Mouse (Mus musculus): ENCODE data around the gene Fads1.

Gene Fads1

DNA sequence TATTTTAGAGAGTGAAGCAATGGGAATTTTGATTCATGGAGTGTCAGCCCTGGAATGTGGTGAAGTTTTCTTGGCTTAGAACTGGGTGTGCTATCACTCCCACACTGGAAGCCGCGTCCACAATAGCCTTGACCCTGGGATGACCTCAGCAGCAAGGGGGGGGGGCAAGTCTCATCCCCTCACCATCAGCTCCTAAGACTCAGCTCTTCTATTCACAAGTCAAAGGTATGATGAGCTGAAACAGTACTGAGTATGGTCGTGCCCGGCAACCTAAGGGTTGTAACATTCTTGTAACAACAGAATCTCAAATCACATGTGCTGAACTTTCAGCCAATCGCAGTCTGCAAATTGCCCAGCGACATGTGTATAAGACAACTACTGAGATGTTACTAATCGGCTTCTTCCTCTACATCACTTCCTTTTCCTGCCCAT, 5.7 kb upstream of the Fads1 start:
- no peak for DNase-seq (ENCODE audit: low read depth, low spot score)

DNA sequence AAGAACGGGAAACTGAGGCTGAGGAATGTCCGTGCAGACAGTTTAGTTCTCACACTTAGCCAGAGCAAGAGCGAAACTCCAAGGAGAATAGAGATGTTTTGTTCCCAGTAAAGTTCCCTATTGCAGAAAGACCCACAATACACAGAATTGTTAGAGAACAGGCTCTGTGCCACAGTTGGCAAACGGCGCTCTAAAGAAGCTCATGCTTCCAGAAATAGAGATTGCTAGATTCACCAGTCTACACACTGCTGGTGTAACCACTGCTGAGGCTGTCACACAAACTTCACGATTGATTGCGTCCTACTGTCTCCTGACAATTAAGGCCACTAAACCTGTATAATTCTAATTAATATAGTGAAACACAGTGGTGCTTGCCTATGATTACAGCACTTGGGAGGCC, 1.5 kb upstream of the Fads1 start:
- DNase-seq (ENCODE audit: low read depth, low spot score) = no peak

DNA sequence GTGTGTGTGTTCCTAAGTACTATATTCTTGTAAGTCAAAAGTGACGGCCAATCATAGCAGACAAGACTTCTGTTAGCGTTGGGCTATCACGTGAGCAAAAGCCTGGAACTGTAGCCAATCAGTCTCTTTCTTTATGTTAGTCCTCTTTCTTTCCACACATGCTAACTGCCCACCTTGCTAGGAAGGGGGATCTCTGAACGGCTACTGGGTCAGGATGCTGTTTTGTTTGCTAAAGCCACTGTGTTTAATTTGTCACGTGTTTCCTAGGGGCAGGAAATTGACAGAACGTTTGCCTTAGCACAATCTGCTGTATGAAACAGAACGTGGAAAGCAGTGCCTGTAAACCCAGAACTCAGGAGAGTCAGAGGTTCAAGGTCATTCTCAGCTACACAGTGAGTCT, 546 bp upstream of the Fads1 start:
- DNase-seq (ENCODE audit: low read depth, low spot score) = no peak

DNA sequence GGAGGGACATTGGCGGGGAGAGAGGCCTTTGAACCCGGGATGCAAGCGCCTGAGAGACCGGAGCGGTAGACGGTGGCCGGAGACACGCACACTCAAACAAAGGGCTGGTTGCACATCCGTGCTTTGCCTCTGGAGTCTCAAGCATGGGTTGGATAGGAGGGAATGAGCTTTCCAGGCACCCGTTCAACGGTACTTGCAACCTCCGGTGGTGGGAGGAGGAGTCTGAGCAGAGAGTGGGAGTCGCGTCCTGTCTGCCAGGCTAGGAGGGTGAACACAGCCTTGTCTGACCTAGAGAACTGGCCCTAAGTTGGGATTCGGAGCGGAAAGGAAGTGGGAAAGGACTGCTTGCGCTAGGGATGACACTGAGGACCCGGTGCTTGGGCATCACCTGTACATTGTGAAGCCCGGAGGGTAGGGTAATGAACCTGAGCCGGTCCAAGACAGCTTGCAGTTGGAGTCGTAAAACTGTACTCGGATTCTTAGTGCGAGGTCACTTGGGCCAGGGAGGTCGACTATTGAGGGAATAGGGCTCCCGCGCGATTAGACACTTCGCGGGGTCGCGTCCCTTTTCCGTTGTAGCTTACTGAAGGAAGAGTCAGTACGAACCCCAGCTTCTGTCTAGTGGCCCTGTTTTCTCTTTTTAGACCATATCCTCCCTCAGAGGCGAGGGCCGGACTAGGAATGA, 753 bp downstream of the Fads1 start:
- no peak for DNase-seq (ENCODE audit: low read depth, low spot score)

DNA sequence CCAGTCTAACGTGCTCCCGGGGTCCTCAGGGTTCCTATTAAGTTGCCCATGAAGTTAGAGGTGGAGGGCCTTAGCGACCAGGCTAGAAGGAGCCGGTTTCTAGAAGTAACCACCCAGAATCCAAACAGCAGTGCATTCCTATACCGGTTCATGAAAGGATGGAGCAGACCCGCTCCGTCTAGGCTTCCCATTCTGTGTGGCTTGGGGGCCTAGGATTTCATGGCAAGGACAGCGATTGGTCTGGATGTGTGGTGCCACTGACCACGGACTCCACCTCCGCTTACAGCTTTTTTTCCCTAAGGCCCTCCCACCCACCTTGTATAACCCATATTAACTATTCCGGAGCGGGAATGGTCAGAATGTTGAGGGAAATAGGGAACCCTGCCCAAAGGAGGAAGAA, 1.4 kb downstream of the Fads1 start:
- no peak for DNase-seq (ENCODE audit: low read depth, low spot score)

DNA sequence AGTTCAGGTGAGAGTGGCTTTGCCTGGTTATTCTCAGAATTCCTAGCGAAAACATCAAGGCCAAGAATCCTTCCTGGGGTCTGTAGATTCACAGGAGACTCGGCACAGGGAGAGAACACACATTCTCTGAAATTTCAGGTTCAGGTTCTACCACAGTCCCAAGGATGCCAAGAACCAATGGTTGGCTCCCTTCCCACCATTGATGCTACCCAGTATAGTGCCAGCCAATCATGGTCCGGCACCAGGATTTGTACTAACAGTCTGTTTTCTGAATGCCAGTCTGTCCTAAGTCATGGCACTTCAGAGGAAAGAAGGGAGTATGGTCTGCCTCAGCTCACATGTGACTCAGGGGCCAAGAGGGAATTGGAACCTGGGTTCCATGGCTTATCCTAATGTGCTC, 3.2 kb downstream of the Fads1 start:
- no peak for DNase-seq (ENCODE audit: low read depth, low spot score)

DNA sequence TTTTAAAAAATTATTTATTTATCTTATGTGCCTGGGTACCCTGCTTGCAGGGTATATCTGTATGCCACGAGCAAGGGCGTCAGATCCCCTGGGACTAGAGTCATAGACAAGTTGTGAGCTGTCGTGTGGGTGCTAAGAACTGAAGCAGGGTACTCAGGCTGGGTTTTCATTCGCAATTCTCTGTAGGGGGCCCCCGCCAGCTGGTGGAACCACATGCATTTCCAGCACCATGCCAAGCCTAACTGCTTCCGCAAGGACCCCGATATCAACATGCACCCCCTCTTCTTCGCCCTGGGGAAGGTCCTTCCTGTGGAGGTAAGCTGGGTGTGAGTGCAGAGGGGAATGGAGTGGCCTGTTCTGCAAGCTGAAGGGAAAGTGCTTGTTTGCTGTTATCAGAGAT, 3.9 kb downstream of the Fads1 start:
- DNase-seq (ENCODE audit: low read depth, low spot score) = no peak

DNA sequence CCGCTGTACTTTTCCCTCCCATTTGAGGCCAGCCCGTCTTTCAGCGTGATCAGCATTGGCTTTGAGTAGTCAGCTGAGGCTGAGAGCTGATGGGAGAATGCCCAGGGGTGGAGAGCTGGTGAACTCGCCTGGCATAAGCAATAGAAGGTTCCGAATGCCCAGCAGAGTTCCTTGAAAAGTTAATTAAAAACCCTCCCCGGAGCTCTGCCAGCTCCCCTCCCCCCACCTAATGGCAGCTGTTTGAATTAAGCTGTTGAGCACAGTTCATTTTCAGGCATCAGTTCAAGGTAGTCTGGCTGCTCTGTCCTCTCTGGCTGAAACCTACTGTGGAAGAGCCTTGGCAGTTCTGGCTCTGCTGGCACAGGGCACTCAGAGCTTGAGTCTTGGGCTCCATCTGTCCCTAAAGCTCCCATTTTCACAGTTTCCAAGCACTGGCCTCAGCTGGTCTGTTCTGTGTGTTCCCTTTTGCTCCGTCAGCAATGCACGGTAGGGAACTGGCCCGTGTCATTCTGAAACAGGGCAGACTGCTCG, 5.7 kb downstream of the Fads1 start:
- no peak for DNase-seq (ENCODE audit: low read depth, low spot score)

DNA sequence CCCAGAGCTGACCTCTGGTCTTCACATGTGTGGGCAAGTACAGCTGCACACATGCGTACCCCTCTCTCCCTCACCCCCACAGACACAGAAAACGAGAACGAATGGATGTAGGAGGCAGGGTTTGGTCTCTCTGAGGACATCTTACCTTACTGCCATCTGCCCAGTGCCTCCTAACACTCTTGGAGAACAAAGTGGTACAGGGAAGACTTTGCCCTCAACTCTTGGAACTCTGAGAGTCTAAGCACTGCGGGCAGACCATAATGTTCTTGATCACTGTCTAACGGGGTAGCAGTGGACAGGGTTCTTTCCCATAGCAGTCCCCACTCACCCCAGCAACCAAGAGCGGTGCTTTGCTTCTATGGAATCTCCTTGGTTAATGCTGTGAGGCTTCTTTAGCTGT, 6.3 kb downstream of the Fads1 start:
- DNase-seq (ENCODE audit: low read depth, low spot score) = no peak

DNA sequence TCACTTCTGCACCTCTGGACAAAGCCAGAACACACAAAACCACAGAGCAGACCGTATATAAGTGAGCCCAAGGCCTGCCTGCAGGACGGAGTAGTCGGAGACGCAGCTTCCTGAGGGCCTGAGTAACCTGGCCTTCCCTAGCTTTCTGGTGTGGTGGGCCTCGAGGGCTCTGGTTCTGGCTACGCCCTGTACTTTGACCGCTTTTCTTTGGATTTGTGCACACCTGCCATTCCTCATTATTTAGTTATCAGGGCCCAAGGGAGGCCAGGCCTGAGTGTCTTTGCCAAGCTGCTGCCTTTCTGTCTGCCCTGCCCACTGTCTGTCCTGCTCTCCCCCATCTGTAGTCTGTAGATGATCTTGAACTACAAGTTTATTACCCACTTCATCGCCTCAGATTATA, 7.3 kb downstream of the Fads1 start:
- no peak for DNase-seq (ENCODE audit: low read depth, low spot score)

DNA sequence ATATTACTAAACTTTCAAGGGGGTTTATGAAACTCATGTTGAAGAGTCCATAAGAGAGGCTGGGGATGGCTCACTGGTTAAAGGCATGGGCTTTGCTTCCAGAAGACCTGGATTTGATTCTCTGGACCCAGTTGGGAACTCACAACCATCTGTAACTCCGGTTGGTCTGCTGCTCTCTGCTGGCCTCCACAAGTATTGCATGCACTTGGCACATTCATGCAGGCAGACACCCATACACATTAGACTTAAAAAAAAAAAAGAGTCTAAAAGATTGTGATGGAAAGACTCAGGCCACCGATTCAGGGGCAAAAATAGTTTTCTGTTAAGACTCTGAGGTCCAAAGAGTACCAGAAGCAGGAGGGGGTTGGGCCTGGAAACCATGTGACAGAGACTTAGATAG, 8.1 kb downstream of the Fads1 start:
- peak; percentile 60 for DNase-seq (ENCODE audit: low read depth, low spot score)

DNA sequence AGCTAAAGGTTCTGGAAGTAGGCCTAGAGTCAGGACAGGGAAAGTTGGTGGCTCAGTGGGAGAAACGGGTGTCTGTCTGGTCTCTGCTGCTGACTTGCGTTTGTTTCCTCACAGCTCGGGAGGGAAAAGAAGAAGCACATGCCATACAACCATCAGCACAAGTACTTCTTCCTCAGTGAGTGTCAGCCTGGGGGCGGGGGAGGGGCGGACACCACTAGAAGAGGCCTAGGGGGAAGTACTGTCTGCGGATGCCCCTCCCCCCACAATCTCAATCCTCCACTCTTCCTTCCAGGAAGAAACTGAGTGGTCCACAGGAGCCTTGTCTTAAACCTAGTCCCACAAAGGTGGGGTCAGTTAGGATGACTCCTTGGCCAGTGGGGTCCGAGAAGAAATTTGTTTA, 8.6 kb downstream of the Fads1 start:
- DNase-seq (ENCODE audit: low read depth, low spot score) = no peak

DNA sequence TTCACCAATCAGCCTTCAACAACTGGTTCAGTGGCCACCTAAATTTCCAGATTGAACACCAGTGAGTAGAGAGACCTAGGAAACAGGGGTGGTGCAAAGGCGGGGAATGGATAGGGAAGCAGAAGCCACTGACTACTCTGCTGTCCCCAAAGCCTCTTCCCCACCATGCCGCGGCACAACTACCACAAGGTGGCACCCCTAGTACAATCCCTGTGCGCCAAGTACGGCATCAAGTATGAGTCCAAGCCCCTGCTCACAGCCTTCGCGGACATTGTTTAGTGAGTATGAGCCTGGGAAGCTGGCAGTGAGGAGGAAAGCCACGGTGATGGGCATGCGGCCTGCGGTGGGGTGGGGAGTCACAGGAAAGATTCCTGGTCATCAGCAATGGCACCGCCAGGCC, 11.6 kb downstream of the Fads1 start:
- DNase-seq (ENCODE audit: low read depth, low spot score) = no peak

DNA sequence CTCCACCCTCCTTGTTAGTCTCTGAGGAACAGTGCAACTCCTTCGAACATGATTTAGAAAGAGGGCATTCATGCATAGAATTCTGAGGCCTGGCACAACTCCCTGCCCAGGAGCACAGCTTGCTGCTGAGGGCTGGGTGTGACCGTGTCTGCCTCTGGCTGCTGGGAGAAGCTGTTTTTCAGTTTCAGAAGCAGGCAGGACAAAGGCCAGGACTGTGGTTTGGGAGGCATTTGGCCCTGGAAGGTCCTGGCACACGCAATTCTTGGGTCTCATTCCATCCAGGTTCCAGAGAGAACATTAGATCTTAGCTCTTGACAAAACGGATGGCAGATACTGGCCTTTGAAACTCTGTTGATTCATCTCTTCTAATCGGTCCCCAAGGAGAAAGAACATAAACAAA, 12.6 kb downstream of the Fads1 start:
- no peak for DNase-seq (ENCODE audit: low read depth, low spot score)

DNA sequence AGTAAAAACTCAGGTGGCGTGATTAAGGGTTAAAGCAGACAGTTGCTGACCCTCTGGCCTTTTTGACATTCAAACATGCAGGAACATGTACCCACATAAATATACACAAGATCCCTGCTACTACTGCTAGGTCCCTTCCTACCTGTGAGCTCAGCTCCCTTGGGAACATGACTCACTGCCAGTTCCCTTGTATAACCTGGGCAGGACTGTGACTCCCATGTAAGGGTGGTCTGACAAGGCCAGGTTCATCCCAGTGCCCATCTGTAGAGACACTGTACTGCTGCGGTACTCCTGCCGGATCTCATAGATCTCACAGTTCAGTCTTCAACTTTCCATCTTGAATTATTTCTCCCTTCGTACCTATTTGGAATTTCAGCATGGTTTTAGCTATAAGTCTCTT, 14.4 kb downstream of the Fads1 start:
- no peak for DNase-seq (ENCODE audit: low read depth, low spot score)

DNA sequence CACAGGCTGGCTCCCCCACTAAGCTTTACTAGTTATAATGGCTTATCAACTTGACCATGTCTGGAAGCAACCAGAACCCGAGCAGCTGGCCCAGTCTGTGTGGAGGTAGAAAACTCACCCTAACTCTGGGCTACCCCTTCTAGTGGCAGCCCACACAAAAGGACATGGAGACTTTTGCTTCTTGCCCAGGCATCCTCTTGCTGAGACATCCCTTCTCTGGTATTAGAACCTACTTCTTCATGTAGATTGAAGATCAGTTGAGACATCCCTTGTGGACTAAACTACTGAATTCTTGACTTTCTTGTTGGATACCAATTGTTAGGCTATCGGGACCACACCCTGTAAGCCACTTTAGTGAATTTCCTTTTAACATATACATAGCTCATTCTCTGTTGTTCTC, 15.6 kb downstream of the Fads1 start:
- no peak for DNase-seq (ENCODE audit: low read depth, low spot score)

DNA sequence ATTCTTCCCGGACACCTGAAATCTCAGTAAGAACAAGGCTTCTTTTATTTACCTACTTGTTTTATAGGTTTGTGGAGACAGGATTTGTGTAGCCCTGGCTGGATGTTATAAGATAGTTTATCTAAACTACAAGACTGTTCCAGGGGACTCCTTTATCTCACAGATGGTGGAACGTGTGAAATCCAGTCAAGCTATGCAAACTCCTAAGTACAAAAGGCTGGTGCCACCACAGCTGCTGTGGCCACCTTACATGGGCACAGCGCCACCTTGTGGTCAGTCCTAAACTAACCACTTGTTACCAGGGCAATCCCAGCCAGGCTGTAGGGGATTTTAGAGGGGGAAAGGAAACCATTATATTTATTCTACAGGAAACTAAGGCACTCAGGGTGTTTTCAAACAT, 16.0 kb downstream of the Fads1 start:
- peak; percentile 82 for DNase-seq (ENCODE audit: low read depth, low spot score)

DNA sequence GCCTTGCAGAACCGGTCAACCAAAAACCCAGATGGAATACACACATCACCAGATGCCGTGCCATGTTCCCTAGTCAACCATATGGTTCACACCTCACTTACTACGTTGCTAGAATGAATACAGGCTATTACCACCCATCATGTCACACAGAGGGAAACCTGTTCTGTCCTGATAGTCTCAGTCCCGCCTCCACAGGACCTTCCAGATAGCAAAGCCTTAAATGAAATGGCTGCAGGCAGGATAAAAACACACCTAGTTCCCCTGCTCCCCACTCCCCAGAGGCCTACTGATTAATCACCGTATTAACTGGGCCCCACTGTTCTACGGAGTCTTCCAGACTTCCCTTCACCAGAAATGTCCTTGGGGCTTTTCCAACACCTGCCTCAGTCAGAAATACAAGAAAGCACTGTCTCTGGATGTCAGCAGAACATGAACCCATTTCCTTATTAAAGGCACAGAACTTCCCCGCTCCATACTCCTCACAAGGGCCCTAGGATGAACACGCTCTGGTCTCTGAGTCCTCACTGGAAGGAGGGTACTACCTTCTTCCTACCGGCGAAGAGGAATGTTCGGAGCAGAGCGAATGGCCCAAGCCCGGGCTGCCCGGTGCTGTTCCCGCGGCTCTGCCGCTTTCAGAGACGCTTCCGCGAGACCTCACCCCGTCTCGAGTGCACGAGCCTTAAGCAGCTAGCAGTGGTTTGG, 20.6 kb downstream of the Fads1 start:
- DNase-seq (ENCODE audit: low read depth, low spot score) = no peak

DNA sequence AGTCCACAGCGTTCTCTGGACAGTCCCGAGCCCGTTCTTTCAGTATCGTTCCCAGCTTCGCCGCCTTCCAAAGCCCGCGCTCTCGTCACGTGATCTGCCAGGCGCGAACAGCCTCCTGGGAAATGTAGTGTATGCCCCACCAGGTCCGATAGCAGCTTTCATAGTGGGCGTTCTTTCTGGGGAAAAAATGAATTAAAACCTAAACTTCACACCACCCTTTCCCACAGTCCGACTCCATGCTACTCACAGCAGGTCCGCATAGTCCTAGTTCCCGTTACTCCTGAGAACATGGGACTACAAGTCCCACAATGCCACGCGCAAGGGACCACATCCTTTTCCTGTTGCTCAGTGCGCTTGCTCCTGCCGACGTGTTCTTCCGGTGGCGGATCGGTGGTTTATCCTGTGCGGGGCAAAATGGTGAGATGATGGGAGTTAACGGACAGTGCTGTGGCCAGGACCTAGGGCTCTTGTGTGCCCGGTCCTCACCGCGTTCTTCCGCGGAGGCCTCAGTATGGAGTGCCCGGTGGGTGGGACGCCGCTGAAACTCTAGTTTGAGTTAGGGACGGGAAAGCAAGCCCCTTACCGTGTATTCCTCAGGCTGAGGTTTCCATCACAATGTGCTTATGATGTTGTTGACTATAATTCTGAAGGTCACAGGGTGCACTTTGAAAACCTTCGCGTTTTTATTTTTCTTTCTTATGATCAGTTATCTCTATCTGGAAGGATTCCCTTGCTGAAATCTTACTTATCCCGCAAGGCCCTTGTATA, 21.3 kb downstream of the Fads1 start, which contains the start of the genes Tmem258 and Fen1:
Gene Tmem258, plus strand, starts transcription at position 167 of the 768 bp plus-strand sequence.
Gene Fen1, minus strand, starts transcription at position 322 of the 768 bp plus-strand sequence.
- DNase-seq (ENCODE audit: low read depth, low spot score) = peak; percentile 93

DNA sequence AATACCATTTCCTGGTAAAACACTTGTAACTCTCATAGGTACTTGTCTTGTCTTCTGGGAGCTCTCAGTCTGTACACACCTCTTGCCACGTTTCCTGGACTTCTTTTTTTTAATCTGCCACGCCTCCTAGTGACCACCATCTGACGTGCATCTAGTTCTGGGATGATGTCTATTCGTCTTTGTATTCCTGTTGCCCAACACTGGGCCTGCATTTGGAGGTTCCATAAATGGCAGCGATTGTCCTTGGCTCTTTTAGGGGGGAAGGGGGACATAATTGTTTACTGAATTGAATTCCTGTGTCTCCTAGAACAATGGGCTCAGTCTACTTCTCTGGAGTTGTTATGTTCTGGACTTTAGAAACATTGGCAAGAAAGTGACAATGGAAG, 21.9 kb downstream of the Fads1 start:
- DNase-seq (ENCODE audit: low read depth, low spot score) = peak; percentile 65

DNA sequence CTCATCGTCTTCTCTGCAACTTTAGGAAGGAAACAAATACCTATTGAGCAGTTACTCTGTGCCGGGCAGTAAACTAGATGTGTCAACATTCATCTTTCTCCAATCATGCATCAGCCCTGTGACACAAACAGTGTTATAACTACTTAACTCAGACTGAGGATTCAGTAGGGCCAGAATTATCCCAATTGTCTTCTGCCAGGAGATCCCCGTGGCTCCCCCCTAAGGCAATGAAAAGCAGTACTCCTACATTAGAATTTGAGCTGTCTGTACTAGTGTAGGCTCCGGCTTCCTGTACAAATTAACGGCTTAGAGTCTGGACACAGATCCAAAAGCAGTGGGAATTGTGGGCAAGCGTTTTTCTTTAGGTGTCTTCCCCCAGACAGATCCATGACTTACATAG, 22.4 kb downstream of the Fads1 start:
- DNase-seq (ENCODE audit: low read depth, low spot score) = no peak

DNA sequence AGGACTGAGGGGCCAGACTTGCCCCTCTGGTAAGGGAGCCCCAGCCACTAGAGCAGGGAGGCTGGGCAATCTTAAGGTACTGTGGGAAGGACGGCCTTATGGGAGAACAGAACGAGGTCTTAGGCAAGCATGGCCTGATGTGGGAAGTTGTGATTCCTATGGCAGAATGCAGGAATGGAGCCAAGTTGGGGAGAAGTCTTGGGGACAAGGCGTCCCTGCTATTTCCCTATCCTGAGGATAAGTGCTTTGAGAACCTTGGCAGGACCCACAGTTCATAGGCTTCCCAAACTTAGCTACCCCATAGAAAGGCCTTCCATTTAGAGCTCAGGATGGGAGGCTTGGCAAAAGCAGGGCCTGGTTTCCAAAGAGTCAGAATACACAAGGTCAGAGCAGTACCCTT, 26.2 kb downstream of the Fads1 start:
- no peak for DNase-seq (ENCODE audit: low read depth, low spot score)
